Mouse (Mus musculus) inflammation-experienced regulatory T-cells, adult 6 months (primary cell): ENCODE data around the gene Fkbpl. TPM values are rescaled to one million over a fixed set of nuclear protein-coding genes. Genes with fewer than 3 reads are reported as not detected.

ENCODE experiments used
- polyA plus RNA-seq, 3 experiments: library from polyadenylated mRNA; unstranded; fragments of 100-300 nt; shearing (Covaris generic); gene quantifications; one replicate each; pipeline ENCODE4 v1.2.1; 2017

Fkbpl gene
- polyA plus RNA-seq, 3 experiments from 2014 or later: 4.4 to 5.8 (median 5.2) TPM

Other genes with a start within 250 kb of the Fkbpl start
- 1 to 10 TPM in 1 of 3 experiments, under 1 TPM in 1, not detected in 1; 0.81 to 2.5 TPM for gene BC051142, start 245.9 kb upstream of the Fkbpl start, polyA plus RNA-seq
- gene Btnl4, start 167.4 kb upstream of the Fkbpl start, polyA plus RNA-seq: not detected
- gene Btnl6, start 127.4 kb upstream of the Fkbpl start, polyA plus RNA-seq: not detected
- gene Notch4, start 80.5 kb upstream of the Fkbpl start, polyA plus RNA-seq: under 1 TPM in 2 of 3 experiments, not detected in 1; 0.62 to 0.72 TPM
- 100 to 1,000 TPM; 236 to 278 (median 276) TPM for gene Gpsm3, start 55.0 kb upstream of the Fkbpl start, polyA plus RNA-seq
- gene Pbx2, start 53.5 kb upstream of the Fkbpl start, polyA plus RNA-seq: 10 to 100 TPM in 1 of 3 experiments, 1 to 10 TPM in 2; 4.1 to 11.8 (median 8.8) TPM
- gene Ager, start 46.9 kb upstream of the Fkbpl start, polyA plus RNA-seq: 1 to 10 TPM in 2 of 3 experiments, under 1 TPM in 1; 0.58 to 3.7 (median 2.3) TPM
- gene Rnf5, start 41.1 kb upstream of the Fkbpl start, polyA plus RNA-seq: 10 to 100 TPM; 41.2 to 71.2 (median 59.5) TPM
- gene Agpat1, start 40.5 kb upstream of the Fkbpl start, polyA plus RNA-seq: 10 to 100 TPM; 14.5 to 20.8 (median 19.4) TPM
- 1 to 10 TPM; 1.1 to 2.1 (median 1.2) TPM for gene Egfl8, start 28.8 kb upstream of the Fkbpl start, polyA plus RNA-seq
- gene Ppt2, start 16.3 kb upstream of the Fkbpl start, polyA plus RNA-seq: 10 to 100 TPM; 18.8 to 22.9 (median 20.6) TPM
- gene Prrt1, start 15.2 kb upstream of the Fkbpl start, polyA plus RNA-seq: 1 to 10 TPM in 2 of 3 experiments, under 1 TPM in 1; 0.79 to 4.0 (median 3.7) TPM
- 10 to 100 TPM; 19.0 to 21.9 (median 19.3) TPM for gene Atf6b, start 2.4 kb downstream of the Fkbpl start, polyA plus RNA-seq
- gene Tnxb, start 25.8 kb downstream of the Fkbpl start, polyA plus RNA-seq: not detected
- gene C4b, start 99.1 kb downstream of the Fkbpl start, polyA plus RNA-seq: under 1 TPM in 1 of 3 experiments, not detected in 2; 0.08 TPM
- gene Cyp21a1, start 159.8 kb downstream of the Fkbpl start, polyA plus RNA-seq: not detected
- 10 to 100 TPM; 30.4 to 44.5 (median 37.2) TPM for gene Stk19, start 192.2 kb downstream of the Fkbpl start, polyA plus RNA-seq
- gene Dxo, start 192.3 kb downstream of the Fkbpl start, polyA plus RNA-seq: 10 to 100 TPM; 23.9 to 29.0 (median 27.1) TPM
- 10 to 100 TPM; 28.6 to 34.2 (median 33.7) TPM for gene Skiv2l, start 205.4 kb downstream of the Fkbpl start, polyA plus RNA-seq
- 10 to 100 TPM; 40.1 to 65.0 (median 47.0) TPM for gene Nelfe, start 205.6 kb downstream of the Fkbpl start, polyA plus RNA-seq
- gene Cfb, start 217.8 kb downstream of the Fkbpl start, polyA plus RNA-seq: 1 to 10 TPM in 1 of 3 experiments, under 1 TPM in 2; 0.24 to 2.6 (median 0.37) TPM
- gene Zbtb12, start 234.7 kb downstream of the Fkbpl start, polyA plus RNA-seq: not detected
- gene Gm20547, start 237.3 kb downstream of the Fkbpl start, polyA plus RNA-seq: under 1 TPM in 1 of 3 experiments, not detected in 2; 0.26 TPM